Mouse (Mus musculus): ENCODE measurements around the gene Car12.
"Not testable (repeated sequence)": the region's sequence is repeated elsewhere in the genome, so short reads cannot be mapped to it uniquely, and the experiment has no call there.

Gene Car12

DNA sequence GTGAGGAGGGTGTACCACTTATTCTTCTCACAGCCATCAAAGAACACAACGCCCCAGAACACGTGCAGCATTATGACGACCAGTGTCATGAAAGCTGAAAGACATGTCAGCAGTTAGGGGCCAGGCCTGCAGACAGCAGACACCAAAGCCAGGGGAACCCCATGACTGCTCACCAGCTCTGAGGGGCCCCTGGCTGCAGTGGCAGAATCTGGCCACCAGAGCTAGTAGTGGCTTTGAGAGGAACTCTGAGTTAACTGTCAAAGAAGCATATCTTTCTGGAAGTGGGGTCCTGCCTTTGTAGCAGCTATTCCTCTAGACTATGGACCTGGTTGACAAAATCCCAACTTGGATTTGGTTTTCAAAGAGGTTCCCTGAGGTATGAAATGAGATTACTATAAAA, 71.1 kb downstream of the Car12 start:
- not testable (repeated sequence) for DNase-seq

DNA sequence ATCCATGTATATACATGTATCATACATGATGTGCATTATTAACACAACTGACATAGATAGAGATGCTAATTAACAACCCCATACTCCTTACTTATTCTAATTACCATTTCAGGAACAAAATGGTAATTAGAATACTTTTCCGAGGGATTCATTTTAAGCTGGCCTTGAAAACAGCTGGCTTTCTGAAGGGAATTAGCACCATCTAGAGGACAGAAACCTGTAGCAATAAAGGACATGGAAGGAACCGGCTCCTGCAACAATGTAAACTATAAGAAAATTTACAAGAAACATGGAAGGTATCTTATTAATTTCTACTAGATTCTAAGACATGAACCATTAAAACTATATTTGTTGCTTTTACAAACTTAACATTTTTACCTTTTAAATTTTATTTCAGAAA, 74.3 kb downstream of the Car12 start:
- no peak for DNase-seq

DNA sequence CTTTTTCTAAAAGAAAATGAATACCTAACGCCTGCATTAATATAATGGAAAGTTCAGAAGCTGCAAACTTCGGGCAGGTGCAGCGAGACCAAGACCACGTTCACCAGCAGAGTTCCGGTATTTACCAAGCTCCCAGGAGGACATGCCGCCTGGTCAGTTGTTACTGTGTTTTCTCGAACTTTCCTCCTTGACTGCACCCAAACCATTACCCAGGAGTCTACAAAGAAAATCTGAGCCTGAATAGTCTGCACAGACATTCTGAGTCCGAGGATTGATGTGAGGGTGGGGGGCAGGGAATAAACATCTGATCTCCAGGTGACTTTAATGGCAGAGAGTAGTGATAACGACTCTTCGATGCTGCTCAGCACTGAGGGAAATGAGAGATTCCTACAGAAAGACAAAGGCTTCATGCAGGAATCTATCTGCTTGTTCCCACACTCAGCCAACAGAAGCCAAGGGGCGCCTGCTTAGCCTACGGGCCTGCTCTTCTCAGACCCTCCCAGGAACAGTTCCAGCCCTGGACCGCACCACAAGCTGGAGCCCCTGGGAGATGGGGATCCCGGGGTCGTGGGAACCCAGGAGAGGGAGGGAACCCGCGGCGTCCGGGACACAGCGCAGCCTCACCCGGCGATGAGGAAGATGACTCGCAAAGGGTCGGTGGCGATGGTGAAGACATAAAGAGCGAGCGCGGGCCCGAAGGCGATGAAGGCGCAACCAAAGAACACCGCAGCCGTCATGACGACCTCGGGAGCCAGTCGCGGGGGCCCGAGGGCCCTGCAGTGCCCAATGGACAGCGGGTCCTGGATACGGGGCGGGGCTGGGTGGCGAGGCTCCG, 81.4 kb downstream of the Car12 start:
- DNase-seq: no peak

DNA sequence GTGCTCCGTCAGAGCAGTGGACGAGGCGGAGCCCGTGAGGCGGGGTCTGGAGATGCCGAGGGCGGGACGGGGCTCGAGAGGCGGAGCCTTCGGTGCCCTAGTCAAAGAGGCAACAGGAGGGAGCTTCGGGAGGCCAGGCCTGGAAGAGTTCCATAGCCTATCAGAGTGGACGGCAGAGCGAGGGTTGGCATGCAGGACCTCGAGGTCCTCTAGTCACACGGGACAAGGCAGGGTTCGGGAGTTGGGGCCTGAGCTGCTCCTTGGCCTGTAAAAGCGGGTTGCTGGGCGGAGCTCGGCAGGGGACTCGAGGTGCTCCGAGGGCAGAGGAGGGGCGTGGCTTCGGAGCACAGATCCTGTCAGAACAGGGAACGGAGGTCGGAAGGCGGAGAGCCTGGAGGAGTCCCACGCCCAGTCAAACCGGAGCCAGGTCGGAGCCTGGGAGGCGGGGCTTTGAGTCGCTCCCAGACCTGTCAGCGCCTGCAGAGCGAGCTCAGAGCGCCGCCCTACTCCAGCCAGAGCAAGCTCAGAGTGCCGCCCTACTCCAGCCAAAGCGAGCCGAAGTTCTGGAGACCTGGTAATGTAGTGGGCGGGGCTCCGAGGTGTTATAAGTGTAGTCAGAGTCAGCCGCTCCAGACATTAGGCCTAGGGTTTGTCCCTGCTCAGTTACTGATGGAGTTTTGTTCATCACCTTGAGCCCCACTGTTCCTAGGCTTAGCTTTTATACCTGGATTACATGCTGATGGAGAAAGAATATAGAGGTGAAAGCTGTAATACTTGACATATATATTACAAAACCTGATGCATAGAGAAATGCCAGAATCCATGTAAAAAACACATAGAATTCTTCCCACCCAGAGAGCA, 82.2 kb downstream of the Car12 start, which contains the start of gene Aph1b:
Gene Aph1b (minus strand): TSS at position 27 of the 861 bp plus-strand sequence.
- DNase-seq: peak; percentile 98

DNA sequence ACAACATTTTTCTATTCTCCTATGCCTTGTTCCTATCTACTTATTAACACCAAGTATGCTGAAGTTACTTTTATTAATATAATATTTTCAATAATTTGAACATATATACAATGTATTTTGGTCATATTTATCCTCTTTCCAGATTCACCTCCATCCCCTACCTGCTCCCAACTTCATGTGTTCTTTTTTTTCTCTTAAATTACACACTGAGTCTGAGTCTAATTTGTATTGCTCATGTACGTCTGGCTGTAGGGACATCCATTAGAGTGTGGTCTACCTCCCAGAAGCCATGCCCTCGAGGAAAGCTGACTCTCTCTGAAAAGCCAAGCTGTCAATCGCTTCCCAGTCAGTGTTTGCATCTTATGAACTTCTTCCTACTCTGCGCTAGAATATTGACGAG, 83.3 kb downstream of the Car12 start, which contains the start of gene Gm10647:
Gene Gm10647 (plus strand): TSS at position 301 of the 400 bp plus-strand sequence.
- DNase-seq: no peak

DNA sequence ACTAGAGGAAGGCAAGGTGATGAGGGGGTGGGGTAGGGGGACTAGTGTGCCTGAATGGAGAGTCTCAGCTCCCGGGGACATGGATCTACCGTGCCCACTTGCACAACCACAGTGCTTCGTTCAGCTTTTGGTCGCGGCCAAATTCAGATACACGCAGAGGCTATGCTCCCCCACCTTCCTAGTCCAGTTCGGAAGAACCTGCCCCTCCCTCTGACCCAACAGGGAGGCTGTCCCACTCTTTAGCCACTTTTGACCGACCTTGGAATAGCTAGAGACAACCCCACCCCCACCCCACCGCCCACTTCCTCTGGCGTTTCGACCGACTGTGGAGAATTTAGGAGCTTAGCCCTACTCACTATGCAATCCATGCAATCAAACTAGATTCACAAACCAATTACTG, 88.5 kb downstream of the Car12 start:
- DNase-seq: no peak

DNA sequence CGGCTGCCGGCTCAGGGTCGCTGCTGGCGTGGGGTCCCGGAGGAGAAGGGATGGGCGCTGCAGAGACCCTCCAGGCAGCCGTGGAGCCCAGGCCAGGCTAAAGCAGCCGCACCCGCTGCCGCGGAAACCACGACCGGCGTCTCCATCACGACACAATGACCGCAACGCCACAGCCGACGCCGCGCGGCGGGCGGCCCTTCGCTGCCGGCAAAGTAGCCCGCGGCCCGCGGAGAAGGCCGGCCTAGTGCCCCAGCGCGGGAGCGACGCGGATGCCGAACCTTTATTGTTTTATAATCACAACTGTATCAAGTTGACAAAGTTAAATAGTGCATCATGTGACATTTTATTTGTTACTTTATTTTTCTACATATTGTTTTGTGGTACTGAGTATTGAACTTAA, 92.5 kb downstream of the Car12 start:
- not testable (repeated sequence) for DNase-seq

DNA sequence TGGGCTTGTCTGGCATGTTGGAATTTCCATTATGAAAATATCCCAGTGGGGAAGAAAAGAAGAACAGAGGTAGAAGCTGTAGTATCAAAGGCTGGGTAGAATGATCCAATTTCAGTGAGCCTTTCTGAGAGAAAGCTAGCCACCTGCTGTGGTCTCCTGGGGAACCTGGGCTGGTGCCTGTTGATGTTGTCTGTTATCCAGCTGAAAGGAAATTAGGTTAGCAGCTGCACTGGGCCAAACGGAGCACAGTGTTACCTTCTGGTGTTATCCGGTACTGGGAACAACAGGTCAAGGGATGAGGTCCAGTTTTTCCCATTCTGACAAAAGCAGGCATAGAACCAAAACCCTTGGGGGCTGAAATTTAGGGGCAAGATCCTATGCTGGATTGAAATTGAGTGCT, 99.9 kb downstream of the Car12 start:
- no peak for DNase-seq

Measured in kidney, adult 18-20 months (tissue).